Mouse (Mus musculus) forebrain, embryonic 15.5 days (tissue): ENCODE data around the gene Mlxip. TPM values are rescaled to one million over a fixed set of nuclear protein-coding genes. Genes with fewer than 3 reads are reported as not detected.
A peak's percentile ranks its signal among the peaks of the same experiment; 100 is the strongest.

Experiments
- ATAC-seq: fragments of 200-750 bp; cut with Nextera tagmentation; replicated peaks from 2 replicates; pipeline ENCODE4 v1.8.0; 2017; ENCODE audit warnings: mild to moderate bottlenecking, moderate TSS enrichment, moderate library complexity
- H3K27ac ChIP-seq: fragments of 300-500 bp; sonication (generic); replicated peaks from 2 replicates; pipeline ENCODE4 v1.5.1; 2015; ENCODE audit warnings: mild to moderate bottlenecking, inconsistent platforms
- H3K27me3 ChIP-seq: fragments of 300-500 bp; sonication (generic); 2 replicates; pipeline ENCODE4 v1.6.1; 2015; ENCODE audit warnings: inconsistent platforms
- H3K36me3 ChIP-seq: fragments of 300-500 bp; sonication (generic); 2 replicates; pipeline ENCODE4 v1.6.1; 2015; ENCODE audit warnings: mild to moderate bottlenecking, inconsistent platforms
- H3K4me1 ChIP-seq: fragments of 300-500 bp; sonication (generic); 2 replicates; pipeline ENCODE4 v1.6.1; 2015; ENCODE audit warnings: inconsistent platforms
- H3K4me2 ChIP-seq: fragments of 300-500 bp; sonication (generic); replicated peaks from 2 replicates; pipeline ENCODE4 v1.6.1; 2015; ENCODE audit warnings: mild to moderate bottlenecking, inconsistent platforms
- H3K4me3 ChIP-seq: fragments of 300-500 bp; sonication (generic); 2 replicates; pipeline ENCODE4 v1.5.1; 2015; ENCODE audit warnings: mild to moderate bottlenecking, inconsistent platforms
- H3K9ac ChIP-seq: fragments of 300-500 bp; sonication (generic); replicated peaks from 2 replicates; pipeline ENCODE4 v1.6.1; 2015; ENCODE audit warnings: mild to moderate bottlenecking, inconsistent platforms
- H3K9me3 ChIP-seq: fragments of 300-500 bp; sonication (generic); 2 replicates; pipeline ENCODE4 v1.6.1; 2016; ENCODE audit warnings: inconsistent platforms
- WGBS: fragments of 180-500 bp; shearing (Covaris S2); methylation state at CpG from one replicate; pipeline ENCODE4 v1.1.7; 2015; ENCODE audit warnings: mixed read lengths; 5-methylcytosine and 5-hydroxymethylcytosine counted together
- polyA plus RNA-seq: library from polyadenylated mRNA; unstranded; fragments of >200 nt; fragmentation: Nextera tagmentation; extraction: Ambion mirVana; gene quantifications from 2 replicates; pipeline ENCODE4 v1.2.1, GENCODE M21; 2015

Gene Mlxip
- polyA plus RNA-seq, 1 experiment from 2014 or later, result 17.0 TPM

DNA sequence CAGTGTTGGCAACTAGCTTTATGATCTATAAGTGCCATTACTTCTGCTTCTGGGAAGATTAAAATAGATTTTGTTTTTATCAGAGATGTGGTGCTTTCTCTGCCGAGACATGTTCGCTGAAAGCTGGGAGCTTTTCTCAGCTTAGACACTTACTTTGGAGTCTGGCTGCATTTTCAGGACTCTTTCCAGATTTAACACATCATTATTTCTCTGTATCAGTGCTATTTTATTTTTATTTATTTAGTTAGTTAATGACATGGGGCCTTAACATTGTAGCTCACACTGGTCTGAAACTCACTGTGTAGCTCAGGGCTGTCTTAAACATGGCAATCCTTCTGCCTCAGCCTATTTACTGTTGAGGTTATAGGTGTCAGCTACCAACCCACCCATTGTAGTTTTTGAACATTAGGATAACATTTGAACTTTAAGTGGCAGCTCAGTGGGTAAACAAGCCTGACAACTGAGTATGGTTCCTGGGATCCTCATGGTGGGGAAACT, 19.3 kb downstream of the Mlxip start:
- Histone ChIP-seq H3K27me3 (no peaks in the 10 kb centered on the region), H3K4me2 (no peak overlapping the region), H3K4me1 (peaks cover 10% of the 10 kb centered on the region), H3K4me3 (no peak overlapping the region), H3K36me3 (peaks cover 5% of the 10 kb centered on the region; the same call in 1 of the 2 replicates), H3K27ac (no peak overlapping the region), H3K9me3 (no peaks in the 10 kb centered on the region), H3K9ac (no peak overlapping the region)
- ATAC-seq, result no peak
- 85% methylated on average over 2 of the region's 2 CpGs for WGBS

DNA sequence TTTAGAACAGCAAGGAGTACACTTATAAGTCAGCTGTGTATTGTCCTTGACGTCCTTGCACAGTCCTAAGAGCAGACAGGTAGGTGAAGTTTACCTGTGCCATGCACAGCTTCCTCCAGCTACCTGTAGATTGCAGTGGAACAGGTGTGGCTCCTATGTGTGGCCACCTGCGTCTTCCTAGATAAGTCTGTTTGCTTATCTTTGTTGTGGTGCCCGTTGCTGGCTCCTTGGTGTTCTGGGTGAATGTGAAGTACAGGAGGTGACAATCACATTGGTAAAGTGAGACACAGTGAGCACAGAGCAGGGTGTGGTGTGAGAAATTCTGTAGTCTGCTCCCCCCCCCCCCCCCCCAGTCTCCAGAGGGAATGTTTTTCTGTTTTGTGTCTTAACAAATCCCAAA, 21.6 kb downstream of the Mlxip start:
- Histone ChIP-seq H3K36me3 (no peaks in the 10 kb centered on the region), H3K4me3 (no peak overlapping the region), H3K9ac (no peak overlapping the region), H3K27me3 (no peaks in the 10 kb centered on the region), H3K4me2 (no peak overlapping the region), H3K4me1 (peaks cover 10% of the 10 kb centered on the region), H3K9me3 (no peaks in the 10 kb centered on the region), H3K27ac (no peak overlapping the region)
- 85% methylated on average over 3 of the region's 3 CpGs for WGBS
- ATAC-seq, result no peak

DNA sequence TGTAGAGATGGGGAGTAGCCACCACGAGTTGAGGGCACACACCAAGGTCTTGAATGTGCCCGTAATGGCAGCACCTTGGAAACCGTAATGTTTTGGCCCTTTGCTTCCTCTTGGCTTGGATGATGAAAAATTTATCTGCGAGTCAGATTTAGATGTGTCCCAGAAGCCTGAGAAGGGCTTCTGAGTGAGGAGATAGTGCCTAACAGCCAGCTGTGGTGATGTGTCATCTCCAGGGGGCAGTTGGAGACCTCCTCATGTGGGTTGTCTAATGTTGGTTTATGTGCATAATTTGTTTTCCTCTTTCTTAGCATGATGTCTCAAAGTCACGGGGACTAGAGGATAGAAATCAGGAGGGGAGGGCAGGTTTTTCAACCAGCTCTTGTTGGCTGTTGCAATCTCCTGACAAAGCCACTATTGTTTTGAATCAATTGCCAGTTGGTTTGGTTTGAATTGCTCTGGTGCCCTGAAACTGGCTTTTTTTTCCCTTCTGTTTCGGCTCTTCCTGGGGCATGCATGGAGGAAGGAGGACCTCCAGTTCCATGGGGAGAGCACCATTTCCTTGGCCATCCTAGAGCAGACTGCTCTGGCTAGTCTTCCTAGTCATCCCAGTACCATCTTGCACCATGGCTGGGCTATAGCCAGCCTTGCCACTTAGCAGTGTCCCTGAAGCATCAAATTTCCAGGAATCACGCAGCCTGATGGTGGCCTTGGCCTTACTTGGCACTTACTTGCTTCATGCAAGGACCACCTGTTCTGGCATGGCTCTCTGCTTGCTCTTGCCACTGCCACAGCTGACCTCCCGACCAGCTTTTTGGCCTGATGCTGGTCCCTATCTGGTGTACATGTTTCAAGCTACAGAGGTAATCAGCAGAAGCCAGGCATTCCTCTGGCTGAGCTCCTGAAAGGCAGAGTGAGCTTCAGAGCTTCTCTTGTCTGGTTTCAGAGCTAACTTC, 22.2 kb downstream of the Mlxip start:
- Histone ChIP-seq H3K4me3 (no peak overlapping the region), H3K9me3 (no peaks in the 10 kb centered on the region), H3K9ac (no peak overlapping the region), H3K4me2 (no peak overlapping the region), H3K4me1 (peaks cover 10% of the 10 kb centered on the region), H3K36me3 (no peaks in the 10 kb centered on the region), H3K27ac (no peak overlapping the region), H3K27me3 (no peaks in the 10 kb centered on the region)
- ATAC-seq, result no peak
- WGBS, result 61% methylated on average over 8 of the region's 8 CpGs

DNA sequence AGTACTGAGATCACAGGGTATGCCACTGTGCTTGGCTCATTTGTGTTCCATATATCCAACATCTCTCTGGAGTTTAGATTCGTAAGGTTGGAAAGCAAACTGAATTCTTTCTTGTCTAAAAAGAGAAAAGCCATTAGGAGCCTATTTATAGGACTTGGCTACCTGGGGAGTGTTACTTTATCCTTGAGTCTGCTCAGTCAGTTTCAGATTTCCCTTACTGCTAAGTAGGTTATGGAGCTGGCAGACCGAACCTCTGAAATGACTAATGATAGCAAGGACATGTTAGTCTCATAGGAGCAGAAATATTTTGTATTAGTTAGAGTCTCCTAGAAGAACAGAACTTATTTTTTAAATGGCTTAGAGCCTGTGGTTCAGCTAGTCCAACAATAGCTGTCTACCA, 29.3 kb downstream of the Mlxip start:
- H3K4me3 ChIP-seq, result no peak overlapping the region
- H3K27me3 ChIP-seq, result no peaks in the 10 kb centered on the region
- 56% methylated on average over 2 of the region's 2 CpGs for WGBS
- H3K9ac ChIP-seq, result no peak overlapping the region
- no peak overlapping the region for H3K27ac ChIP-seq
- H3K4me1 ChIP-seq, result no peaks in the 10 kb centered on the region
- no peaks in the 10 kb centered on the region for H3K36me3 ChIP-seq
- H3K9me3 ChIP-seq, result no peaks in the 10 kb centered on the region; the same call in 1 of the 2 replicates
- no peak for ATAC-seq
- H3K4me2 ChIP-seq, result no peak overlapping the region

DNA sequence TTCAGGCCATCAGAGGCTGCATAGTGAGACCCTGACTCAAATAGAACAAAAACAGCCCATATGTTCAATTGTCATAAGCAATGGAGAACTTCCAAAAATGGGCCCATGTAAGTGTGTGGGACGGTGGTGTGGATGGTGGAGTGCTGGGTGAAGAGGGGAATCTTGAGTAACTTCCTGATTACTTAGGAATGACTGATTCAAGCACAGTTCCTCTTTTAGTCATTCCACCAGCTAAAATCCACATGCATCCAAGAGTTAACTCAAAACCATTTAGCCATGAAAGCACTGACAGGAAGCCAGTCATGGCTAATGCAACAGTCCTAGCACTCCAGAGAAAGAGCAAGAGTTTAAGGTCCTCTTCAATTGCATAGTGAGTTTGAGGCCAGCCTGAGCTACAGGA, 33.0 kb downstream of the Mlxip start:
- 100% methylated on average over 1 of the region's 1 CpGs for WGBS
- H3K4me3 ChIP-seq, result no peak overlapping the region
- no peak for ATAC-seq
- H3K4me2 ChIP-seq, result no peak overlapping the region
- no peaks in the 10 kb centered on the region for H3K36me3 ChIP-seq
- H3K27ac ChIP-seq, result no peak overlapping the region
- no peak overlapping the region for H3K9ac ChIP-seq
- H3K27me3 ChIP-seq, result no peaks in the 10 kb centered on the region
- H3K9me3 ChIP-seq, result no peaks in the 10 kb centered on the region; the same call in 1 of the 2 replicates
- H3K4me1 ChIP-seq, result peaks cover 13% of the 10 kb centered on the region

DNA sequence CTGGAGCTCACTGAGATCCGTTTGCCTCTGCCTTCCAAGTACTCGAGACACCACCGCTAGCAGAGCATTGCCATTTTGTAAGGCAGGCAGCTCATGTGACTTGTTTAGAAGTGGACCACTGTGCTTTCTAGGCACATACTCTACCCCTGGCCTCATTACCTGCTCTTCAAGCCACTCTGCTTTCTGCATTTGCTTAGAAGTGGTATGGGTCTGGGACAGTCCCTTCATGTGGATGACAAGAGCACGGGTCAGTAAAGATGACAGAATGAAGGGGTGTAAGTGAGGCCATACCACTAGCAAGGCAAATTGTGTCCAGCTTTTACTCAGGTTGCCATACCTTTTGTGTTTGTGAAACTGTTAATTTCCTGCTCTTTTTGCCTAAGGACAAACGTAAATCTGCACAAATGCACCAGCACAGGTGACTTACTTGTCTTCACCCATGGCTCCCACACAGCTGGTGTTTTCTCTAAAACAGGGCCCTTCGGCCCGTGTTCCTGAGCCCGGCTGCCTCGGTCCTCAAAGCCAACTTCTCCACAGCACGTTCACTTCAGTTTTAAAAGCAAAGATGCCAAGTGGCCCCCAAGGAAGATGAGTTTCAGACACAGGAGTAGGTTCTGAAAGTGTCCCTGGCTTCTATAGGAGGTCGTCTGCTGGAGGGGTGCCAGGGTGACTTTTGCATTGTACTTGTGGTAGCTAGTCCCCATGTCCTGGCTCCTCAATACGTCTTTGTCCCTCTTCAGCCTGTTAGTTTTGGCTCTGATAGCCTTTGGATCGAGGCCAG, 37.1 kb downstream of the Mlxip start:
- Histone ChIP-seq H3K4me3 (no peak overlapping the region), H3K36me3 (no peaks in the 10 kb centered on the region), H3K4me2 (no peak overlapping the region), H3K9ac (no peak overlapping the region), H3K27me3 (no peaks in the 10 kb centered on the region), H3K27ac (peak overlapping the region; percentile 9; the same call in 1 of the 2 replicates), H3K4me1 (peaks cover 27% of the 10 kb centered on the region), H3K9me3 (no peaks in the 10 kb centered on the region)
- ATAC-seq, result no peak
- WGBS, result 67% methylated on average over 13 of the region's 13 CpGs

DNA sequence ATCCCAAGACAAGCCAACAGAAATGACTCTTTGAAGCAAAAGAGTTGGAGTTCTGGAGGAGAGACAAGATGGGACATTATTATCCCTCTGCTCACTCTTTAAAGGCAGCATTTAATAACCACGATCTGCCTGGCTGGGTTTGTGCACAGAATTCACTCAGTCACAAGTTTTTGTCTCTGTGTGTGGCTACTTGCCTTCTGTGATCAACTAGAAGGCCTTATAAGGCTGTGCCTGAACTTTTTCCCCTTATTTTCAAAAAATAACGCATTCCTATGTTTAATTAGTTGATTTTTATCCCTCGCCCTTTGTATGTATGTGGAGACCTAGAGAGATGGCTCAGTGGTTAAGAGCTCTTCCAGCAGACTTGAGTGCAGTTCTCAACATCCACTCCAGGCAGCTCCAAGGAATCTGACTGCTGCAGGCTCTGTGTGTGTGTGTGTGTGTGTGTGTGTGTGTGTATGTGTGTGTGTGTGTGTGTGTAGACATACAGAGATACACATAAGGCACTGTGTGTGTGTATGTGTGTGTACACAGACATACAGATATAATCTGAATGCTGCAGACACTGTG, 37.8 kb downstream of the Mlxip start:
- H3K4me2 ChIP-seq, result no peak overlapping the region
- H3K9ac ChIP-seq, result no peak overlapping the region
- H3K4me3 ChIP-seq, result no peak overlapping the region
- WGBS, result 61% methylated on average over 3 of the region's 3 CpGs
- peaks cover 27% of the 10 kb centered on the region for H3K4me1 ChIP-seq
- H3K27me3 ChIP-seq, result no peaks in the 10 kb centered on the region
- H3K36me3 ChIP-seq, result no peaks in the 10 kb centered on the region
- H3K9me3 ChIP-seq, result no peaks in the 10 kb centered on the region
- no peak for ATAC-seq
- H3K27ac ChIP-seq, result peak overlapping the region; percentile 9

DNA sequence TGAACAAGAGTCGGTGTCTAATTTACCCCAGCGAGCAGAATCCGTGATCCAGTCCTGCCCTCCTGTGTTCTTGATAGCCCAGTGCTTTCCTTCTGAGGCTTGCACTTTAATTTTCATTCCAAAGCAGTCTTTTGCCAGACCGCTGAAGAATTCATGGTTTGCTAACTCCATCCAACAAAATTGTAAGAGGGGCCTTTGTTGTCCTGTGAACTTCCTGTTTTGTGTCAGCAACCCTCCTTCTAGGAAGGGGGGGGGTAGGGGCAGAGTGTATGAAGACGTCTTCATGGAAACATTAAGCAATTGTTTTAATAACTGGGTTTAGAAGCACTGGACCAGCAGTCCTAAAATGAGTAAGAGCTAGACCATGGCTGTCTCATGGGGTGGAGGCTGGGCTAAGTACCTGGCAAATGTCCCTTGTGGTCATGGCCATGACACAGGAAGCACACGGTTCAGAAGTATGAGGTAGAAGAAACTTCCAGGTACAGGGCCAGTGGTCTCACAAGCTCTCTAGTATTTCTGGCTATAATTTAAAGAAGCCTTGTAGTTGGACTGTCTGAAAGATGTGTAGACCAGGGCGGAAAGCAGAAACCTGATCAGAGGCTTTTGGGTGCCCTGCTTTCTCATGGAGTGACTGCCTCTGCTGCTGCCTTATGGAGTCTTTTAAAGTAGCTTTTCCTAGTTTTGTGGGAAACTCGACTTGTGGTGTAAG, 41.6 kb downstream of the Mlxip start:
- H3K9me3 ChIP-seq, result no peaks in the 10 kb centered on the region
- H3K27me3 ChIP-seq, result no peaks in the 10 kb centered on the region
- no peak overlapping the region for H3K4me2 ChIP-seq
- H3K27ac ChIP-seq, result no peak overlapping the region
- 0 out of 2 replicates have a peak, but pooled peaks cover 3% of the 10 kb centered on the region for H3K36me3 ChIP-seq
- no peak for ATAC-seq
- H3K9ac ChIP-seq, result no peak overlapping the region
- no peak overlapping the region for H3K4me3 ChIP-seq
- 54% methylated on average over 8 of the region's 8 CpGs for WGBS
- H3K4me1 ChIP-seq, result peaks cover 27% of the 10 kb centered on the region

DNA sequence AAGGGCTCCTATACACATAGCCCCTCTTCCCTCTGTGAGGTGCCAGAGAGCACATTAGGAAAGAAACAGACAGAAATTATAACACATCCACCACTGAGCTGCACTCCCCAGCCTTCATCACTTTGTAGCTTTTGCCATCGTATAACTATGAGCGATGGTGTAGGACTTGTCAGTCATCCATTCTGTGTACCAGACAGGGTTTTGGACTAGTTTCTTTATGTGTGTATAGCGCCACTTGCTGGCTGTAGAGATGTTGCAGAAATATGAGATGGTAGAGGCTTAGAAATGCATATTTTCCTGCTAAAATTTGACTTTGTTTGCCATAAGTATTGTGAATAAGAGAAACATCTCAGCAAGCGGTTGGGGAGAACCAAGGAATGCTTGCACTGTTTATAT, 42.2 kb downstream of the Mlxip start:
- WGBS, result 25% methylated on average over 4 of the region's 4 CpGs
- Histone ChIP-seq H3K4me1 (peaks cover 21% of the 10 kb centered on the region), H3K4me2 (no peak overlapping the region), H3K27me3 (no peaks in the 10 kb centered on the region), H3K36me3 (0 out of 2 replicates have a peak, but pooled peaks cover 3% of the 10 kb centered on the region), H3K27ac (no peak overlapping the region), H3K4me3 (no peak overlapping the region), H3K9ac (no peak overlapping the region), H3K9me3 (no peaks in the 10 kb centered on the region)
- no peak for ATAC-seq

DNA sequence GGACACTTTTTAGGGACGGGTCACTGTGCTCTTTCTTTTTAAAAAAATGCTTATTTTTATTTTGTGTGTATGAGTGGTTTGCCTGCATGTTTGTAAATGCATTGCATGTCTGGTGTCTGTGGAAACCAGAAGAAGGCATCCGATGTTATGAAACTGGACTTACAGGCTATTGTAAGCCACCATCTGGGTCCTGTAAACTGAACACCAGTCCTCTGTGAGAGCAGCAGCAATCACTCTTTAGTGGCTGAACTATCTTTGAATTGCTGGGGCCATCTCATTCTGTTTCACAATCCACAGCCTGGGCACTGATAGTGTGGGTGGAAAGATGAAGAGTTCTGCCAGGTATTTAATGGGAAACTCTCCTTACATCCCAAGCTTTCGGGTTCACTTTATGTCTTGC, 43.8 kb downstream of the Mlxip start:
- 92% methylated on average over 3 of the region's 3 CpGs for WGBS
- Histone ChIP-seq H3K36me3 (peaks cover 18% of the 10 kb centered on the region), H3K4me2 (no peak overlapping the region), H3K27me3 (no peaks in the 10 kb centered on the region), H3K4me3 (no peak overlapping the region), H3K9me3 (no peaks in the 10 kb centered on the region), H3K4me1 (peaks cover 11% of the 10 kb centered on the region; the same call in 1 of the 2 replicates), H3K9ac (no peak overlapping the region), H3K27ac (no peak overlapping the region)
- no peak for ATAC-seq

DNA sequence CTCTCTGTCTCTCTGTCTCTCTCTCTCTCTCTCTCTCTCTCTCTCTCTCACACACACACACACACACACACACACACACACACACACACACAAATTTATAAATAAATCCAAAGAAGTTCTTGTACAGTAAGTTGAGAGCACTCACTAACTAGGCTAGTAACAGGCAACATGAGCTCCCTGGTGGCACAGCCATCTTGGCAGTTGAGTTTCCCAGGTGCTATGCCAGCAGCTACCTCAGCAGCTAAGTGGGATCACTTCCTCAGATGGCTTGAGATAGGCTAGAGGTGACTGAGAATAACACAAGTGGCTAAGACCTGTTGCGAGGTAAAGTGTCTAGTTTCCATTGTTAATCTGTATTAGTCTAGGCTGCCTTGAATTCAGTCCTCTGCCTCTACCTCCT, 44.7 kb downstream of the Mlxip start:
- 79% methylated on average over 1 of the region's 1 CpGs for WGBS
- H3K9ac ChIP-seq, result no peak overlapping the region

More for the DNA sequence above, 44.7 kb downstream of the Mlxip start:
- no peak overlapping the region for H3K4me2 ChIP-seq
- H3K4me3 ChIP-seq, result no peak overlapping the region
- no peak overlapping the region for H3K27ac ChIP-seq
- H3K4me1 ChIP-seq, result peaks cover 11% of the 10 kb centered on the region; the same call in 1 of the 2 replicates
- no peaks in the 10 kb centered on the region for H3K9me3 ChIP-seq
- ATAC-seq, result no peak
- H3K27me3 ChIP-seq, result no peaks in the 10 kb centered on the region
- H3K36me3 ChIP-seq, result peaks cover 19% of the 10 kb centered on the region
